Mouse (Mus musculus): ENCODE measurements around the gene Naa40. TPM values are rescaled to one million over a fixed set of nuclear protein-coding genes. Genes with fewer than 3 reads are reported as not detected.

The Naa40 gene
- polyA plus RNA-seq, 1 experiment from 2014 or later, result 66.6 TPM

DNA sequence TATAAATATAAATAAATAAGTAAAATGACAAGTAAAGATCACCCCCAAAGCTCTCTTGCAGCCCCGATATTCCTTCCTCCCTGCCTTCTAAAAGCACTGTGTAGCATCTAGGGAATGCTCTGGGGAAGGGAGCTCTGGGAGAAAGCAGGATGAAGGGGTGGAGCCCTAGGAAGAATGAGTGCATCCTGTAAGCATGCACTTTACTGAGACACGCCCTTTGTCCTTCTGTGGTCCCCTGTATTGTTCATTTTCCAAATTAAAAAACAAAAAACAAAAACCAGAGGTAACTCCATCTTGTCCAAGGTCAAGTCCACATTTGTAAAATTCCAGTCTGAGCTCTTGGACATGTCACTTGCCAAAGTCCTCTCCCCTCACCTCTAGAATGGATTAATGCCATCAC, 36.1 kb downstream of the Naa40 start:
- Histone ChIP-seq H3K9ac (peak overlapping the region; percentile 89), H3K9me3 (no peaks in the 10 kb centered on the region), H3K27me3 (no peaks in the 10 kb centered on the region), H3K36me3 (peaks cover 41% of the 10 kb centered on the region), H3K4me3 (peak overlapping the region; percentile 86), H3K4me1 (replicated peaks) (peaks cover 42% of the 10 kb centered on the region), H3K27ac (peak overlapping the region; percentile 97), H3K4me2 (peak overlapping the region; percentile 93)
- 82% methylated on average over 2 of the region's 2 CpGs for WGBS
- ATAC-seq (ENCODE audit: low FRiP score), result no peak

DNA sequence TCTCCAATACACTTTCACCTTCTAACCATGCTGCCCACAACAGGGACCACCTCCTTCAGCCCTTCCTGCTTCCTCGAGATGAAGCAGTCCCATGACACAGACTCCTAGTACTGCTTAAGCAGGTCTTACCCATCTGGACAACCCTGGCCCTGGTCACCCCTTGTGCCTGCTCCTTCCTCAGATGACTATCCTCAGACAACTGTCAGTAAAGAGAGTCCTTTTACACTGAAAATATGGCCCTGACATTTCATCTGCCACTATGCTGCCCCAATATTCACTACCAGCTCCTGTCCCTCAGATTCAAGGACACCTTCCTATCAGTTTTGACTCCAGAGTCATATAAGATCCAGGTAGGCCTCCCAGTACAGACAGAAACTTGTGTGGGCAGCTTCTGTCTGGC, 40.6 kb downstream of the Naa40 start:
- Histone ChIP-seq H3K4me3 (no peak overlapping the region), H3K4me1 (replicated peaks) (peaks cover 45% of the 10 kb centered on the region), H3K27ac (no peak overlapping the region), H3K9me3 (no peaks in the 10 kb centered on the region), H3K4me2 (no peak overlapping the region), H3K9ac (no peak overlapping the region), H3K36me3 (peaks cover 72% of the 10 kb centered on the region), H3K27me3 (peaks cover 12% of the 10 kb centered on the region)
- WGBS, result 67% methylated on average over 1 of the region's 1 CpGs
- ATAC-seq (ENCODE audit: low FRiP score), result no peak

DNA sequence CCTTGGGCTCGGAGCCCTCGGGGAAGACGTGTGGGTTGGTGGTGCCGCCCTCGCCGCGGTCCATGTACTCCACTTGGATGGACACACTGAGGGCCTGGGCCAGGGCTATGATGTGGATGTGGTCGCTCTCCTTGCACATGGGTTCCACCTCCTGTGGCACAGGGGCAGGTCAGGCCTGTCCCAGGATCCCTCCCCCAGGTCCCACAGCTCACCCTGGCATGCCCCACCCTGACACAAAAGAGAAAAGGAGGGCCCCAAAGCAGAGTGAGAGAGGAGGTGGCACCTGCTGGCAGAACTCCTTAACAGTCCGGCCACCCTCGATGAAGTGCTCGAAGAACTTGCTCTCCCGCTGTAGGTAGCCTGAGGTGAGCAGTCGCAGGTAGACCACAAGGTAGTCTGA, 41.9 kb downstream of the Naa40 start:
- H3K27me3 ChIP-seq, result peaks cover 15% of the 10 kb centered on the region
- no peaks in the 10 kb centered on the region for H3K9me3 ChIP-seq
- ATAC-seq (ENCODE audit: low FRiP score), result no peak
- H3K4me1 ChIP-seq (replicated peaks), result peaks cover 31% of the 10 kb centered on the region
- H3K27ac ChIP-seq, result no peak overlapping the region
- H3K4me2 ChIP-seq, result no peak overlapping the region
- WGBS, result 94% methylated on average over 13 of the region's 13 CpGs
- H3K4me3 ChIP-seq, result no peak overlapping the region
- H3K36me3 ChIP-seq, result peaks cover 69% of the 10 kb centered on the region
- no peak overlapping the region for H3K9ac ChIP-seq

DNA sequence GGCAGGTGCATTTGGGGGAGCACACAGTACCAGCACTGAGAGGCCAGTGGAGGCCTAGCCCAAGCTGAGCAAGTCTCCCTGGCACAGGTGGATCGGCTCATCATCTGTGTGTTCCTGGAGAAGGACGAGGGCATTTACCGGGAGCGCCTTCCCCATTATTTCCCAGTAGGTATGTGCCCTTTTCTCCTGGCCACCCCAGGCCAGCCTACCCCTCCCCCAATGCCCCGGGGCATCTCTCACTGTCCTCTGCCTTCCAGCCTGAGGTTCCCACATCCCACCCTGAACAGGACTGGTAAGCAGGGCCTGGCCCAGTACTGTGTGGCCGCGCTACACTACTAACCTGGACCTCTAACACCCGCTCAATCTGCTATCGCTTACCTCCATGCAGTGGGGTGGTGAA, 43.5 kb downstream of the Naa40 start:
- Histone ChIP-seq H3K9ac (no peak overlapping the region; the same call in none of the 2 replicates), H3K27me3 (peaks cover 27% of the 10 kb centered on the region), H3K27ac (no peak overlapping the region), H3K4me3 (no peak overlapping the region), H3K4me2 (no peak overlapping the region), H3K9me3 (no peaks in the 10 kb centered on the region), H3K36me3 (peaks cover 53% of the 10 kb centered on the region), H3K4me1 (replicated peaks) (peaks cover 27% of the 10 kb centered on the region)
- ATAC-seq (ENCODE audit: low FRiP score), result peak; percentile 18; the same call in 1 of the 2 replicates
- 85% methylated on average over 9 of the region's 9 CpGs for WGBS

DNA sequence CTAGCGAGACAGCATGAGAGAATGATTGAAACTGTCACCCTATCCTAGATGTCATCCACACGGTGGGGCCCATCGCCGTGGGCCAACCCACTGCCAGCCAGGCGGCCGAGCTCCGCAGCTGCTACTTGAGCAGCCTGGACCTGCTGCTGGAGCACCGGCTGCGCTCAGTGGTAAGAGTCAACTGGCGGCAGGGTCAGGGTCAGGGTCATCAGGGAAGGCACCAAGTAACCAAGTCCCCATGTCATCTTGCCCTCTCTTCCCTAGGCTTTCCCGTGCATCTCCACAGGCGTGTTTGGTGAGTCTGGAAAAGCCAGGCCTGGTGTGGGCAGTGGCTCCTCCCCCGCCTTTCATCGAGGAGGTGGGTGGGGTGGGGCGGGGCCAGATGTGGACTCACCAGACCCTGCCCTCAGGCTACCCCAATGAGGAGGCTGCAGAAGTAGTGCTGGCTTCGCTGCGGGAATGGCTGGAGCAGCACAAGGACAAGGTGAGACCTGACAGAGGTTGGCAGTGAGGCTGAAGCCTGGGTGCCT, 44.2 kb downstream of the Naa40 start:
- Histone ChIP-seq H3K4me1 (replicated peaks) (peaks cover 30% of the 10 kb centered on the region), H3K4me2 (no peak overlapping the region), H3K9ac (peak overlapping the region; percentile 35; the same call in 1 of the 2 replicates), H3K27ac (no peak overlapping the region), H3K9me3 (no peaks in the 10 kb centered on the region), H3K4me3 (no peak overlapping the region), H3K27me3 (peaks cover 27% of the 10 kb centered on the region), H3K36me3 (peaks cover 49% of the 10 kb centered on the region)
- 13% methylated on average over 17 of the region's 17 CpGs for WGBS
- peak; percentile 9; the same call in 1 of the 2 replicates for ATAC-seq (ENCODE audit: low FRiP score)

DNA sequence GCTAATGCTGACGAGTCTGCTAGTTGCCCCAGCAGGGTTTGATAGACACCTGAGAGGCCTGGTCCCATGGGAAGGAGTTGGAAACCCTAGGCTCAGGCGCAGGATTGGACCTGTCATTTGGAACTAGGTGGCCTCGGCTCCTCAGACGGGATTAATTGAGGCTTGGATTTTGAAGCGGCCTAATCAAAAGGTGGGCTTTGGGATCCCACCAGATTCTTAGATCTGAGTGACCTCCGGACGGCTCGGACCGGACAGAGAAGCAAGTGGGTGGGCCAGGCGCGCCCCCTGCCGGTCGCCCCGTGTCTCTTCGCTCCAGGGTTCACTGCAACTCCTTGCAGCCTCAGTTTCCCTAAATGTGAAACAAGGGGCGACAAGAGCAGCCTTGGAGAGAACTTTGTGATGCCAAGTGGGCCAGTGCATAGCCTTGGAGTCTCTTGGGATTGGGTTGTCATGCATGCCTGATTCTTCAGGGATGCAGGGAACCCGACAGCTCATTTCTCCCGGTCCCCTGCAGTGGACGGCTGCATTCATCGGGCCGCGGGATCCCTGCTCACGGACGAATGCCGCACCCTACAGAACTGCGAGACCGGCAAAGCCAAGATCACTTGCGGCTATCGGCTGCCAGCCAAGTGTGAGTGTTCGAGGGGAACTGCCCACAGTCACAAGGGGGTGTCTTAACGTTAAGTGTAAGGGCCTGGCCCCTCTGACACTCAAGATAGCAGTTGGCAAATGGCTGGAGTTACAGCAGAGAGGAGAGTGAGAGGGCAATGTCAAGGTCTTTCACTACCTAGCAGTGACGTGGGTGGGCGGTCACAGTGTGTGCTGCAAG, 44.9 kb downstream of the Naa40 start:
- WGBS, result 18% methylated on average over 33 of the region's 33 CpGs
- peaks cover 43% of the 10 kb centered on the region for H3K36me3 ChIP-seq
- ATAC-seq (ENCODE audit: low FRiP score), result 0 out of 2 replicates have a peak, but pooled peaks have one; percentile 24
- no peaks in the 10 kb centered on the region for H3K9me3 ChIP-seq
- H3K4me3 ChIP-seq, result no peak overlapping the region
- peaks cover 37% of the 10 kb centered on the region for H3K4me1 ChIP-seq (replicated peaks)
- no peak overlapping the region for H3K27ac ChIP-seq
- H3K27me3 ChIP-seq, result peaks cover 27% of the 10 kb centered on the region
- H3K4me2 ChIP-seq, result no peak overlapping the region
- H3K9ac ChIP-seq, result 0 out of 2 replicates have a peak overlapping the region, but pooled peaks have one; percentile 35

DNA sequence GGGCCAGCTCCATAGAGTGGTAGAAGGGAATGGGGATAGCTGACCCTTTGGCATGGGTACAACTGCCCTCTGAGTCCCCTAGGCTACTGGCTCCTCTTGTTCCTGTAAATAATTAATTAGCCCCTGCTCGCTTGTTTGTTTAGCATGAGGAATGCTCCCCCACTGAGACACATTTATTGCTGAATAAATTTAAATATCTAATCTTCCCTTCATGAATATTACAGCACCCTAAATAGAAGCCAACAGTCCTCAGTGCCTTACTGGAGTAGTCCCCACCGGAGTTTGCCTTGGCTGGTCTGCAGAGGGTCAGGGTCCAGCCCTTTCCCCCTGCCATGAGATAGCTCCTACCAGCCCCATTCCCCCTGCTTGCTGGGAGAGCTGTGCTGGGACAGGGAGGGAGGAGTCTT, 48.4 kb downstream of the Naa40 start:
- no peak overlapping the region for H3K4me3 ChIP-seq
- H3K36me3 ChIP-seq, result peaks cover 8% of the 10 kb centered on the region
- 0 out of 2 replicates have a peak overlapping the region, but pooled peaks have one; percentile 13 for H3K9ac ChIP-seq
- H3K4me1 ChIP-seq (replicated peaks), result peaks cover 59% of the 10 kb centered on the region
- no peak overlapping the region for H3K4me2 ChIP-seq
- 18% methylated on average over 2 of the region's 2 CpGs for WGBS
- H3K27me3 ChIP-seq, result peaks cover 55% of the 10 kb centered on the region
- H3K9me3 ChIP-seq, result no peaks in the 10 kb centered on the region
- ATAC-seq (ENCODE audit: low FRiP score), result no peak
- H3K27ac ChIP-seq, result no peak overlapping the region

DNA sequence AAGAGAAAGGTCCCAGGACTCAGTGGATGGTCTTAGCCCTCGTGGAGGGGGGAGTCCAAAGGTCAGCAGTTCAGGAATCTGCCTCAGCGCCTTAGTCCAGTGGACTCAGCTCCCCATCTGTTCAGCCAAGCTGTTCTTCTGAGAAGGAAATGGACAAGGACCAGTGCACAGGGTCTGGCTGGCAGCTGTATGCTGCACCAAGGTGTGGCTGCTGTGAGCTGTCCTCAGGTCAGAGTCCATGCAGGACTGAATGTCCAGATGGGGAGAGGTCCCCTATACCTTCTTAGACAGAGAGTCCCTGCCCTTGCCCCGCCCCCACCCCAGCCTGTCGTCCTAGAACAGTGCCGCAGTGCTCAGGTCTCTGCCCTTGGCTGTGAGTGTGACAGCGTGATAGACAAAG, 49.3 kb downstream of the Naa40 start:
- Histone ChIP-seq H3K4me1 (replicated peaks) (peaks cover 63% of the 10 kb centered on the region), H3K9me3 (no peaks in the 10 kb centered on the region)
- WGBS, result 44% methylated on average over 6 of the region's 6 CpGs

DNA sequence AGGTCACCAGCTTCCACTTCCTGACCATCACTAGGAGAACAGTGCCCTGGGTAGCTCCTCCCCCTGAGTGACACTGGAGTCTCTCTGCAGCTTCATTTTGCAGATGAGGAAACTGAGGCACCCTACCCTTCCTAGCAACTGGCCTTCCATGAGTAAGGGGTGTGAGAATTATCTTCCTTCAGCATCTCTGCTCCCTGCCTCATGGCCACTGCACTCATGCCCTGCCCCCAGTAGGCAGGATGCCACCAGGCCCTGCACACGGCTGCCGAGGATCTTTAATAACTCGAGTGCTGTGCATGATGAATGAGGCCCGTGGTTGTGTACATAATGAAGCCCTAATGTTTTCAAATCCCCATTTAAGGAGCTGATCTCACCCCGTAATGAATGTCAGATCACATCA, 50.0 kb downstream of the Naa40 start:
- Histone ChIP-seq H3K36me3 (no peaks in the 10 kb centered on the region), H3K27me3 (peaks cover 58% of the 10 kb centered on the region), H3K4me2 (no peak overlapping the region), H3K4me3 (no peak overlapping the region), H3K4me1 (replicated peaks) (peaks cover 62% of the 10 kb centered on the region), H3K27ac (no peak overlapping the region), H3K9ac (no peak overlapping the region), H3K9me3 (no peaks in the 10 kb centered on the region)
- ATAC-seq (ENCODE audit: low FRiP score), result no peak
- 27% methylated on average over 5 of the region's 5 CpGs for WGBS

More for the DNA sequence above, 49.3 kb downstream of the Naa40 start:
- no peak overlapping the region for H3K4me2 ChIP-seq
- ATAC-seq (ENCODE audit: low FRiP score), result no peak
- H3K27me3 ChIP-seq, result peaks cover 56% of the 10 kb centered on the region
- no peak overlapping the region for H3K9ac ChIP-seq
- no peak overlapping the region for H3K4me3 ChIP-seq
- 0 out of 2 replicates have a peak, but pooled peaks cover under 1% of the 10 kb centered on the region for H3K36me3 ChIP-seq
- H3K27ac ChIP-seq, result no peak overlapping the region

DNA sequence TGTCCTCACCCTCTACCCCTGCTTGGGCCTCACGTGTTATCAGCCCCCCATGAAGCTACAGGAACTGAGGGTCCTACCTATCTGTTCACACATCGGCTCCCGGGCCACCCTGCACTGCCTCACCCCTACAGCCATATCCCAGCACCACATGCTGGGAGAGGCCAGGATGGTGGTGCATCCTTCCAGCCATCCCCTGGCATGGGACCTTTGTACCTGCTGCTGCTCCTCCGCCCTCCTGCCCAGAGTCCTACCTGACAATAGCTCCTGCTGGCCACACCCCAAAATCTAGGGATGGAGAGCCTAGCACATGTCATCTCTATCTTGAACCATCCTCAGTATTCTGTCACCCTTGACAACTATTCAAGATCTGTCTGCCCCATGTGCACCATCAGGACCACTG, 52.0 kb downstream of the Naa40 start:
- H3K4me1 ChIP-seq (replicated peaks), result peaks cover 76% of the 10 kb centered on the region
- H3K4me2 ChIP-seq, result no peak overlapping the region
- peaks cover 68% of the 10 kb centered on the region for H3K27me3 ChIP-seq
- H3K4me3 ChIP-seq, result no peak overlapping the region
- no peak overlapping the region for H3K27ac ChIP-seq
- H3K36me3 ChIP-seq, result no peaks in the 10 kb centered on the region
- no peak overlapping the region for H3K9ac ChIP-seq
- no peak for ATAC-seq (ENCODE audit: low FRiP score)
- WGBS, result 84% methylated on average over 4 of the region's 4 CpGs
- no peaks in the 10 kb centered on the region for H3K9me3 ChIP-seq

DNA sequence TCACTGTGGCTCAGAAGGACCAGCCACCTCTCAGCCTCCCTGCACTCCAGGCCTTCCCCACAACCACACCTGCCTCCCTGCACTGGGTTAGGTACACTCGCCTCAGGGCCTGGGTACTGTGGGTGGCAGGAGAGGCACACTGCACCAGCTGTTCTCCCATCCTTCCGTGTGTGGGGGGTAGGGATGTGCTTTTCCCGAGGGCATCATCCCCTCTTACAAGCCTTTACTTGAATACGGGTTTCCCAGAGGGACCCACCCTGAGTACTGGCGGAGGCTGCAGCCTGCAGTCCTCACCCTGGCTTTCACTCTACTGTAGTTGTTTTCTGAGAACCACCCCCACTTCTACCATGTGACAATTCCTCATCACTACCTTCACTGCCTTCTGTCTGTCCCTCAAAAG, 53.8 kb downstream of the Naa40 start:
- Histone ChIP-seq H3K4me2 (no peak overlapping the region), H3K27me3 (peaks cover 71% of the 10 kb centered on the region), H3K9me3 (no peaks in the 10 kb centered on the region), H3K9ac (0 out of 2 replicates have a peak overlapping the region, but pooled peaks have one; percentile 5), H3K27ac (no peak overlapping the region), H3K4me3 (no peak overlapping the region), H3K36me3 (no peaks in the 10 kb centered on the region), H3K4me1 (replicated peaks) (peaks cover 80% of the 10 kb centered on the region)
- no peak for ATAC-seq (ENCODE audit: low FRiP score)
- WGBS, result 49% methylated on average over 5 of the region's 5 CpGs

DNA sequence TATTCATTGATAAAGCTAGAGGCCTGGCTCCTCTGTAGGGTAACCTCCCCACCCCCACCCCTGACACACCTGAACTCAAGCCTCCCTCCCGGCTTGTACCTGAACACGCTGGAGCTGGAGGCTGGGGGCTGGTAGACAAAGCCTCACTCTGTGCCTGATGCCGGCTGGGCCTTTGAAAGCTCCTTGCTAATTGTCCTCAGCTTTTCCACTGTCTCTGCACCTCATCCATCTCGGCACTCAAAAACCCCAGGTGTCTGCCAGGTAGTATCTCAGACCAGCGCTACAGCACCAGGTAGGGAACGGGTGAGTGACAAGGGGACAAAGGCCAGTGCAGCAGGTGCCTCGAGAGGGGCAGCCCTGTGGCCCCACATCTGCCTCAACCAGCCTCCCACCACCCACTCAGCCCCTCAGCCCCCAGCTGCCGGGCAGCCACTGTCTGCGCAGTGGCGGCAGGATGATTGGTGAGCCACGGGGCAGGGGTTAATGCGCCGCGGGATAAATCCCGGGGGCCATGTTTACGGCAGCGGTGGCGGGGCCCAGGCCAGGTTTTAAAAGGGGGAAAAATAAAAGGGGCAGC, 55.2 kb downstream of the Naa40 start:
- no peaks in the 10 kb centered on the region for H3K9me3 ChIP-seq
- ATAC-seq (ENCODE audit: low FRiP score), result no peak
- no peak overlapping the region for H3K27ac ChIP-seq
- no peak overlapping the region for H3K4me3 ChIP-seq
- peak overlapping the region; percentile 56 for H3K9ac ChIP-seq
- H3K27me3 ChIP-seq, result peaks cover 80% of the 10 kb centered on the region
- H3K36me3 ChIP-seq, result no peaks in the 10 kb centered on the region
- peaks cover 77% of the 10 kb centered on the region for H3K4me1 ChIP-seq (replicated peaks)
- H3K4me2 ChIP-seq, result 0 out of 2 replicates have a peak overlapping the region, but pooled peaks have one; percentile 14
- 4% methylated on average over 18 of the region's 18 CpGs for WGBS

All from hindbrain, embryonic 13.5 days (tissue).